In genomic region chr3:153973949-153974760, GRCm38 (mm10) we compare ENCODE assay signal across 8 mouse cellular contexts. TPM values are rescaled to one million over a fixed set of nuclear protein-coding genes. Genes with fewer than 3 reads are reported as not detected.
DNase-seq lines count a peak whose midpoint lies in the region; ATAC-seq lines count a peak whose summit lies in the region.

No protein-coding gene starts in this region.

- ATAC-seq in hindbrain, embryonic 13.5 days (ENCODE audit: low FRiP score): peak; percentile 15; the same call in 1 of the 2 replicates
- ATAC-seq in midbrain, embryonic 14.5 days (ENCODE audit: low FRiP score, low TSS enrichment): peak; percentile 9; the same call in 1 of the 2 replicates
- no peak for ATAC-seq in inflammation-experienced regulatory T-cells, adult 6 months

- H3K36me3 ChIP-seq in hindbrain, embryonic 13.5 days: no peaks in the 10 kb centered on the region
- no peaks in the 10 kb centered on the region for H3K36me3 ChIP-seq in midbrain, embryonic 14.5 days (ENCODE audit: control insufficient read depth, insufficient read depth, low read length)

- peak; percentile 30 to 37 for DNase-seq in layer of hippocampus, adult 18-20 months (ENCODE audit: low spot score in 2 of 2)
- DNase-seq in layer of hippocampus, adult 9-10 months (ENCODE audit: low spot score): no peak
- peak; percentile 49 for DNase-seq in cerebellum, adult 9-10 months
- DNase-seq in midbrain, embryonic 14.5 days: peak; percentile 26
- no peak for DNase-seq in B cell, adult 2 months
- DNase-seq in T-cell, adult 2 months (ENCODE audit: low spot score): no peak

- WGBS in hindbrain, embryonic 13.5 days: 2% methylated on average over 21 of the region's 21 CpGs
- 3% methylated on average over 21 of the region's 21 CpGs for WGBS in midbrain, embryonic 14.5 days

- no peaks in the 10 kb centered on the region for H3K9me3 ChIP-seq in hindbrain, embryonic 13.5 days
- no peaks in the 10 kb centered on the region for H3K9me3 ChIP-seq in midbrain, embryonic 14.5 days (ENCODE audit: control insufficient read depth, low read length)

- peaks cover 31% of the 10 kb centered on the region for H3K27me3 ChIP-seq in hindbrain, embryonic 13.5 days
- H3K27me3 ChIP-seq in midbrain, embryonic 14.5 days (ENCODE audit: control insufficient read depth, insufficient read depth, low read length): no peaks in the 10 kb centered on the region

- H3K4me1 ChIP-seq in hindbrain, embryonic 13.5 days (replicated peaks): peaks cover 15% of the 10 kb centered on the region
- peaks cover 14% of the 10 kb centered on the region for H3K4me1 ChIP-seq in midbrain, embryonic 14.5 days (ENCODE audit: control insufficient read depth, insufficient read depth, low read length)

- H3K4me3 ChIP-seq in hindbrain, embryonic 13.5 days: peak overlapping the region; percentile 65
- peak overlapping the region; percentile 68 for H3K4me3 ChIP-seq in midbrain, embryonic 14.5 days (replicated peaks; ENCODE audit: low read depth, low read length)

- peak overlapping the region; percentile 94 for H3K4me2 ChIP-seq in hindbrain, embryonic 13.5 days
- peak overlapping the region; percentile 86 for H3K4me2 ChIP-seq in midbrain, embryonic 14.5 days (ENCODE audit: low read length)

- H3K27ac ChIP-seq in hindbrain, embryonic 13.5 days: no peak overlapping the region; the same call in 1 of the 2 replicates
- H3K27ac ChIP-seq in midbrain, embryonic 14.5 days (replicated peaks; ENCODE audit: low read depth, low read length): peak overlapping the region; percentile 77

- H3K9ac ChIP-seq in hindbrain, embryonic 13.5 days: peak overlapping the region; percentile 82
- peak overlapping the region; percentile 80 for H3K9ac ChIP-seq in midbrain, embryonic 14.5 days (replicated peaks; ENCODE audit: low read length)

RNA-seq across cellular contexts. Expression of gene Slc44a5, which starts 0.9 kb away (rescaled TPM):
- total RNA-seq in layer of hippocampus, adult 18-20 months (2021): 10 to 100 TPM; 43.4 to 53.7 TPM
- 6.4 and 6.5 TPM in 2 replicates for polyA plus RNA-seq in hindbrain, embryonic 13.5 days (2015; fragmentation: Nextera tagmentation; extraction: Ambion mirVana)
- 14.3 and 15.5 TPM in 2 replicates for polyA plus RNA-seq in midbrain, embryonic 14.5 days (2014; fragmentation: Nextera tagmentation; extraction: Ambion mirVana)
- polyA plus RNA-seq in inflammation-experienced regulatory T-cells, adult 6 months (2017; shearing (Covaris generic)): not detected

RNA-seq across cellular contexts. Expression of gene Acadm, which starts 29.7 kb away (rescaled TPM):
- total RNA-seq in layer of hippocampus, adult 18-20 months (2021): 10 to 100 TPM; 51.1 to 56.1 TPM
- 55.6 and 63.7 TPM in 2 replicates for polyA plus RNA-seq in hindbrain, embryonic 13.5 days (2015; fragmentation: Nextera tagmentation; extraction: Ambion mirVana)
- polyA plus RNA-seq in midbrain, embryonic 14.5 days (2014; fragmentation: Nextera tagmentation; extraction: Ambion mirVana): 46.8 and 52.7 TPM in 2 replicates
- polyA plus RNA-seq in inflammation-experienced regulatory T-cells, adult 6 months (2017; shearing (Covaris generic)): 10 to 100 TPM; 23.7 to 43.7 (median 40.4) TPM

Comparison
In these comparisons a context has a peak if more than half of its experiments do, and no peak if none do; other contexts are left out.
1. DNase-seq: peak in layer of hippocampus, adult 18-20 months (2 of 2), cerebellum, adult 9-10 months (single experiment) and midbrain, embryonic 14.5 days (single experiment); none in layer of hippocampus, adult 9-10 months (single experiment), B cell, adult 2 months (0 of 2) and T-cell, adult 2 months (single experiment).